Mouse (Mus musculus) adrenal gland, adult 8-10 months (tissue): Measurements from ENCODE around the gene Nsf. TPM values are rescaled to one million over a fixed set of nuclear protein-coding genes. Genes with fewer than 3 reads are reported as not detected.

Source experiments
- total RNA-seq, 4 experiments: library from RNA; stranded (reverse); gene quantifications; 2 replicates each; pipeline ENCODE4 v1.2.4; 2022

Gene Nsf
- total RNA-seq, 4 experiments from 2014 or later = 155 to 272 (median 192) TPM

Other genes starting within 250 kb of the Nsf start
- gene Wnt9b, start 204.2 kb downstream of the Nsf start, total RNA-seq = under 1 TPM in 3 of 4 experiments, not detected in 1; 0.07 to 0.31 (median 0.22) TPM
- gene Wnt3, start 179.9 kb downstream of the Nsf start, total RNA-seq = 1 to 10 TPM in 2 of 4 experiments, under 1 TPM in 2; 0.17 to 3.1 (median 1.3) TPM
- 10 to 100 TPM; 46.1 to 61.9 (median 54.1) TPM for gene Arf2, start 12.7 kb upstream of the Nsf start, total RNA-seq
- gene Crhr1, start 178.8 kb upstream of the Nsf start, total RNA-seq = 1 to 10 TPM in 1 of 4 experiments, under 1 TPM in 1, not detected in 2; 0.58 to 1.6 TPM
- gene Sppl2c, start 232.3 kb upstream of the Nsf start, total RNA-seq = not detected